ENCODE assay signal across 25 mouse cellular contexts in the genomic region with DNA sequence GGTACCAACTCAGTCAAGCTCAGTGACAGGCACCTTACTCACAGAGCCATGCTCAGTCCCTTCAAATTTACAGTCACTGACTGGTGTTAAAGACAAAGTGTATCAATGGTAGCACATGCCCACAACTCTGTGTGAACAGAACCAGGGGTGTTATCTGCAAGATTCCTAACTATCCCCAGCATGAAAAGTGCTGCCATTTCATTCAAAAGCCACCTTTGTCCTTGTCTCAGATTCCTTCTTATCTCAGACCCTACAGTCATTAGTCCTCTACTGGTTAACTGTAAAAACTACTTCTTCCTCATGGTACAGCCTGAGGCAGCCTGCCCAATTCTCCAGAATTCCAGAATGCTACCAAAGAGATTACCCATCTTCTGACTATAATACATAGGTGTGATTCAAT. TPM values are rescaled to one million over a fixed set of nuclear protein-coding genes. Genes with fewer than 3 reads are reported as not detected.
DNase-seq lines count a peak whose midpoint lies in the region; ATAC-seq and TF ChIP-seq lines count a peak whose summit lies in the region.
"Had no signal": no experiment of that assay in that cellular context is flagged by ENCODE, and none has a peak within 500 bp of the region (broad histone marks: within the 10 kb centered on the region; RNA-seq: fewer than 3 reads in every experiment).

No protein-coding gene starts in this region.

- no peak for TF ChIP-seq RAD21 in MEL (IDR thresholded peaks at IDR 0.05; ENCODE audit: low read depth, low read length)

- no peak overlapping the region for H3K4me2 ChIP-seq in liver, embryonic 12.5 days
- H3K4me2 ChIP-seq in intestine, embryonic 16.5 days (ENCODE audit: low read depth, low read length) = no peak overlapping the region
- H3K4me2 ChIP-seq in hindbrain, embryonic 16.5 days (ENCODE audit: low read length) = no peak overlapping the region
- H3K4me2 ChIP-seq: embryonic facial prominence, embryonic 13.5 days; embryonic facial prominence, embryonic 15.5 days; forebrain, embryonic 12.5 days had no signal

- no peak overlapping the region for H3K9ac ChIP-seq in liver, embryonic 12.5 days
- H3K9ac ChIP-seq in MEL (ENCODE audit: control insufficient read depth, low read depth, low read length, poor library complexity, severe bottlenecking) = no peak overlapping the region
- H3K9ac ChIP-seq in intestine, embryonic 16.5 days (ENCODE audit: low read depth, low read length) = no peak overlapping the region
- H3K9ac ChIP-seq in hindbrain, embryonic 16.5 days (ENCODE audit: low read depth, low read length) = no peak overlapping the region
- H3K9ac ChIP-seq: embryonic facial prominence, embryonic 13.5 days; embryonic facial prominence, embryonic 15.5 days; forebrain, embryonic 12.5 days had no signal

- peaks cover 75% of the 10 kb centered on the region for H3K79me2 ChIP-seq in MEL (ENCODE audit: control insufficient read depth, insufficient read depth, low read length, poor library complexity)

- peaks cover 79% of the 10 kb centered on the region for H3K4me1 ChIP-seq in liver, embryonic 12.5 days
- H3K4me1 ChIP-seq in MEL (ENCODE audit: control insufficient read depth in 1 of 2, insufficient read depth in 2 of 2, low read length in 2 of 2) = peaks cover 39 to 49% of the 10 kb centered on the region in 2 experiments
- H3K4me1 ChIP-seq in intestine, embryonic 16.5 days (ENCODE audit: control insufficient read depth, insufficient read depth, low read length) = peaks cover 15% of the 10 kb centered on the region
- H3K4me1 ChIP-seq in hindbrain, embryonic 16.5 days (ENCODE audit: control insufficient read depth, insufficient read depth, low read depth, low read length) = peaks cover 5% of the 10 kb centered on the region; the same call in 1 of the 2 replicates

- ATAC-seq in liver, embryonic 12.5 days = 0 out of 2 replicates have a peak, but pooled peaks have one; percentile 10
- ATAC-seq in intestine, embryonic 16.5 days = peak; percentile 53
- peak; percentile 35 for ATAC-seq in megakaryocyte-erythroid progenitor cell, adult 5-6 weeks (replicated peaks; ENCODE audit: low FRiP score, low TSS enrichment, poor library complexity, severe bottlenecking)
- no peak for ATAC-seq in hindbrain, embryonic 16.5 days
- ATAC-seq: activated CD4-positive, CD25-positive, alpha-beta regulatory T cell, adult 4 months; forebrain, embryonic 14.5 days; forebrain, embryonic 16.5 days; Patski had no signal

- no peaks in the 10 kb centered on the region for H3K27me3 ChIP-seq in liver, embryonic 12.5 days (replicated peaks)
- H3K27me3 ChIP-seq in MEL (ENCODE audit: control insufficient read depth in 1 of 2, insufficient read depth in 2 of 2, low read length in 2 of 2) = no peaks in the 10 kb centered on the region
- no peaks in the 10 kb centered on the region for H3K27me3 ChIP-seq in intestine, embryonic 16.5 days (replicated peaks; ENCODE audit: control insufficient read depth, insufficient read depth, low read length)
- H3K27me3 ChIP-seq in hindbrain, embryonic 16.5 days (replicated peaks; ENCODE audit: control insufficient read depth, insufficient read depth, low read length) = no peaks in the 10 kb centered on the region
- H3K27me3 ChIP-seq: embryonic facial prominence, embryonic 13.5 days; embryonic facial prominence, embryonic 15.5 days; forebrain, embryonic 12.5 days; Patski had no signal

- H3K36me3 ChIP-seq in liver, embryonic 12.5 days = peaks cover 13% of the 10 kb centered on the region
- peaks cover 12 to 55% of the 10 kb centered on the region in 2 experiments for H3K36me3 ChIP-seq in MEL (ENCODE audit: control insufficient read depth in 1 of 2, insufficient read depth in 2 of 2, low read length in 2 of 2)
- H3K36me3 ChIP-seq in intestine, embryonic 16.5 days (ENCODE audit: control insufficient read depth, insufficient read depth, low read length) = no peaks in the 10 kb centered on the region
- no peaks in the 10 kb centered on the region; the same call in 1 of the 2 replicates for H3K36me3 ChIP-seq in hindbrain, embryonic 16.5 days (ENCODE audit: control insufficient read depth, insufficient read depth, low read length)
- H3K36me3 ChIP-seq: forebrain, embryonic 12.5 days had no signal

- H3K9me3 ChIP-seq in liver, embryonic 12.5 days (replicated peaks) = no peaks in the 10 kb centered on the region
- H3K9me3 ChIP-seq in MEL (replicated peaks; ENCODE audit: insufficient read depth, low read length) = no peaks in the 10 kb centered on the region
- H3K9me3 ChIP-seq in intestine, embryonic 16.5 days (ENCODE audit: control insufficient read depth, low read length) = no peaks in the 10 kb centered on the region
- no peaks in the 10 kb centered on the region for H3K9me3 ChIP-seq in hindbrain, embryonic 16.5 days (ENCODE audit: control insufficient read depth, low read length)
- H3K9me3 ChIP-seq: embryonic facial prominence, embryonic 13.5 days; embryonic facial prominence, embryonic 15.5 days had no signal

- peak overlapping the region; percentile 1; the same call in 1 of the 2 replicates for H3K27ac ChIP-seq in liver, embryonic 12.5 days
- 0 out of 2 replicates have a peak overlapping the region, but pooled peaks have one; percentile 16 for H3K27ac ChIP-seq in MEL (ENCODE audit: control insufficient read depth, low read depth, low read length)
- H3K27ac ChIP-seq in intestine, embryonic 16.5 days (ENCODE audit: low read length) = no peak overlapping the region
- H3K27ac ChIP-seq in hindbrain, embryonic 16.5 days (ENCODE audit: low read depth, low read length) = no peak overlapping the region
- H3K27ac ChIP-seq: embryonic facial prominence, embryonic 13.5 days; embryonic facial prominence, embryonic 15.5 days; forebrain, embryonic 10.5 days; forebrain, embryonic 12.5 days had no signal

- no peak for DNase-seq in liver
- peak; percentile 26 for DNase-seq in MEL (ENCODE audit: low read depth, low spot score)
- no peak for DNase-seq in natural killer cell, adult 2 months (ENCODE audit: low spot score in 2 of 2)
- DNase-seq: adrenal gland, adult 8-10 months; adrenal gland, postnatal 14 days; adrenal gland, postnatal 36 days; cerebellum, adult 11-12 months; cerebellum, adult 2 months; cerebellum, adult 9-10 months; cerebellum, postnatal 10 days; cerebellum, postnatal 36 days; embryo, embryonic 11 days had no signal

- H3K4me3 ChIP-seq in liver, embryonic 12.5 days = no peak overlapping the region
- no peak overlapping the region for H3K4me3 ChIP-seq in MEL (ENCODE audit: control insufficient read depth in 1 of 2, insufficient read depth in 1 of 2, low read depth in 2 of 2, low read length in 2 of 2)
- H3K4me3 ChIP-seq in intestine, embryonic 16.5 days (ENCODE audit: low read length) = no peak overlapping the region
- no peak overlapping the region for H3K4me3 ChIP-seq in hindbrain, embryonic 16.5 days (ENCODE audit: low read length)
- H3K4me3 ChIP-seq: embryonic facial prominence, embryonic 13.5 days; embryonic facial prominence, embryonic 15.5 days; erythroblast, embryonic 14.5 days; forebrain, embryonic 10.5 days; forebrain, embryonic 12.5 days had no signal

- peak; percentile 46 to 60; a peak in 3 of 4 replicates for TF ChIP-seq EP300 in MEL (IDR thresholded peaks at IDR 0.05; ENCODE audit: low read depth in 1 of 2, low read length in 2 of 2)

- no peak for TF ChIP-seq CTCF in MEL (IDR thresholded peaks at IDR 0.05 in 2 of 3, conservative IDR thresholded peaks at IDR 0.05 in 1 of 3; ENCODE audit: control insufficient read depth in 1 of 3, insufficient read depth in 1 of 3, low read depth in 2 of 3, low read length in 3 of 3, poor library complexity in 1 of 3, severe bottlenecking in 1 of 3)

- no peak for TF ChIP-seq POLR2A in MEL (IDR thresholded peaks at IDR 0.05; ENCODE audit: control insufficient read depth in 1 of 2, insufficient read depth in 1 of 2, low read depth in 1 of 2, low read length in 2 of 2, poor library complexity in 1 of 2)

TF ChIP-seq in MEL, 35 proteins besides CTCF, POLR2A, EP300 and RAD21 (continues in another document):
- TF ChIP-seq MYC (IDR thresholded peaks at IDR 0.05; ENCODE audit: low read depth, low read length) (no peak), CHD2 (IDR thresholded peaks at IDR 0.05; ENCODE audit: low read length) (no peak), POLR2AphosphoS5 (IDR thresholded peaks at IDR 0.05; ENCODE audit: borderline replicate concordance, low read depth, low read length) (no peak), MAX (IDR thresholded peaks at IDR 0.05; ENCODE audit: low read length) (peak; percentile 36; the same call in 1 of the 2 replicates), NELFE (IDR thresholded peaks at IDR 0.05; ENCODE audit: low read depth, low read length) (peak; percentile 28), HCFC1 (IDR thresholded peaks at IDR 0.05; ENCODE audit: low read depth, low read length) (no peak), MAZ (IDR thresholded peaks at IDR 0.05; ENCODE audit: low read depth, low read length) (no peak), TCF12 (IDR thresholded peaks at IDR 0.05; ENCODE audit: low read depth, low read length) (0 out of 2 replicates have a peak, but pooled peaks have one; percentile 36), GATA1 (IDR thresholded peaks at IDR 0.05; ENCODE audit: low read depth, low read length) (peak; percentile 40; the same call in 1 of the 2 replicates), ZNF384 (IDR thresholded peaks at IDR 0.05; ENCODE audit: low read depth, low read length) (no peak), MXI1 (IDR thresholded peaks at IDR 0.05; ENCODE audit: low read depth, low read length) (peak; percentile 54; the same call in 1 of the 2 replicates), ZKSCAN1 (IDR thresholded peaks at IDR 0.05; ENCODE audit: low read depth, low read length) (no peak), SIN3A (IDR thresholded peaks at IDR 0.05; ENCODE audit: low read length) (0 out of 2 replicates have a peak, but pooled peaks have one; percentile 29), ETS1 (IDR thresholded peaks at IDR 0.05; ENCODE audit: low read depth, low read length) (peak; percentile 42; the same call in 1 of the 2 replicates), MYB (IDR thresholded peaks at IDR 0.05; ENCODE audit: low read depth, low read length) (no peak), ZMIZ1 (IDR thresholded peaks at IDR 0.05; ENCODE audit: low read depth, low read length) (no peak), ZC3H11A (IDR thresholded peaks at IDR 0.05; ENCODE audit: low read depth, low read length) (no peak)

RNA-seq across cellular contexts. Expression of a gene that starts 14.3 kb away (rescaled TPM):
- 38.0 and 39.8 TPM in 2 replicates for polyA plus RNA-seq in liver, embryonic 12.5 days (2016; fragmentation: Nextera tagmentation; extraction: Ambion mirVana)
- 88.3 and 89.3 TPM in 2 replicates for total RNA-seq in MEL (2012; rRNA removed)
- 100 to 1,000 TPM; 197 to 365 TPM for polyA plus RNA-seq in MEL (2012; ENCODE audit: insufficient read depth in 1 of 2, insufficient read length in 2 of 2, low read depth in 1 of 2, low replicate concordance in 2 of 2, missing spikeins in 1 of 2)
- polyA plus RNA-seq in intestine, embryonic 16.5 days (2015; fragmentation: Nextera tagmentation; extraction: Ambion mirVana) = 27.3 and 28.2 TPM in 2 replicates
- total RNA-seq in megakaryocyte-erythroid progenitor cell, adult 5-6 weeks (2014; fragmentation: Nextera tagmentation) = 147 and 182 TPM in 2 replicates
- 40.3 and 77.8 TPM in 2 replicates for total RNA-seq in megakaryocyte-erythroid progenitor cell, adult 5-6 weeks (2017)
- polyA plus RNA-seq in hindbrain, embryonic 16.5 days (2015; fragmentation: Nextera tagmentation; extraction: Ambion mirVana) = 44.4 and 54.4 TPM in 2 replicates

Comparison
In these comparisons a context has a peak if more than half of its experiments do, and no peak if none do; other contexts are left out.
1. H3K27ac ChIP-seq: peak in liver, embryonic 12.5 days (single experiment) and MEL (single experiment); none in intestine, embryonic 16.5 days (single experiment) and hindbrain, embryonic 16.5 days (single experiment).